Mouse (Mus musculus) stomach, postnatal 0 days (tissue): ENCODE measurements around the gene Slc25a40.

Experiments used
- CTCF ChIP-seq: IDR thresholded peaks from 2 replicates; pipeline ENCODE4 v1.5.1; 2016; ENCODE audit warnings: antibody characterized with exemption, low read depth, mild to moderate bottlenecking, moderate library complexity
- EP300 ChIP-seq: optimal IDR thresholded peaks from 2 replicates; pipeline ENCODE3; 2016; ENCODE audit warnings: antibody characterized with exemption

GRCm38 (mm10) chr5:8455565-8455964 is 32.9 kb downstream of the Slc25a40 start:
- TF ChIP-seq CTCF (no peak), EP300 (no peak)
